In the genomic region with DNA sequence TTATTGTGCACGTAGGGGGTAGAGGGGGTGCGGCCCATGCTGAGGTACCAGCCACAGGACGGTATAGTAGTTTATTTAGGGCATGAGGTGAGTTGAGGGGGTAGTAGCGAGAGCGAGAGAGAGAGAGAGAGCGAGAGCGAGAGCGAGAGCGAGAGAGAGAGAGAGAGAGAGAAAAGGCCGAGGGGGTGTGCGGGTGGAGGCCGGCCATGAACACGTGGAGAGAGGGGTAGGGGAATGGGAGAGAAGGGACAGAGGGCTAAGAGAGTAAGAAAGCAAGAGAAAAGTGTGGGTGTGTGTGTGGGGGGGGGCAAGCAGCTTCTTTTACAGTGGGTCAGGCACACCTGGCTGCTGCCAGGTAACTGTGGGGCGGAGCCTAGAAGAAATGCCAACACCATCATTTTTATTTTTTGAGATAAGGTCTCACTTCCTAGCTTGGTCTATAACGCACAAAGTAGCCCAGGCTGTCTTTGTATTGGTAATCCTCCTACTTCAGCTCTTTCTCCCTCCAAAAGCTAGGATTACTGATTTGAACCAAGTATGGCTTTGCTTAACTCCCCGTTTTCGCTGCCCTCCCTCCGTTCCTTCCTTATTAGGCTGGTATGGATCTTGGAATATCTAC, we compare ENCODE assay signal across 8 mouse cellular contexts. TPM values are rescaled to one million over a fixed set of nuclear protein-coding genes. Genes with fewer than 3 reads are reported as not detected.
DNase-seq lines count a peak whose midpoint lies in the region; ATAC-seq and TF ChIP-seq lines count a peak whose summit lies in the region.

No protein-coding gene starts in this region.

- intact Hi-C loops in gastrocnemius, adult 2 months (cut with DNase I) = loop anchor here (10.0 kb wide), 1 partner anchor 263 kb away; no protein-coding TSS in a partner anchor

- no peak for DNase-seq in gastrocnemius, adult 2 months
- DNase-seq in gastrocnemius, postnatal 25 days = no peak
- peak; percentile 26 for DNase-seq in thymus, postnatal 4 days
- no peak for DNase-seq in thymus, postnatal 0 days (ENCODE audit: low spot score)
- no peak for DNase-seq in liver, embryonic 13.5 days
- DNase-seq in frontal cortex, postnatal 36 days (ENCODE audit: low spot score in 2 of 2) = no peak
- DNase-seq in urinary bladder, postnatal 36 days (ENCODE audit: low spot score in 2 of 2) = no peak
- no peak for DNase-seq in cerebellum, adult 9-11 months

- H3K9ac ChIP-seq in liver, embryonic 13.5 days = peak overlapping the region; percentile 72

- ATAC-seq in liver, embryonic 13.5 days (ENCODE audit: low read depth) = no peak

- no peaks in the 10 kb centered on the region for H3K27me3 ChIP-seq in liver, embryonic 13.5 days

- H3K4me1 ChIP-seq in liver, embryonic 13.5 days (replicated peaks) = peaks cover 62% of the 10 kb centered on the region

- peak overlapping the region; percentile 90 for H3K27ac ChIP-seq in gastrocnemius, adult 2 months
- H3K27ac ChIP-seq in liver, embryonic 13.5 days = peak overlapping the region; percentile 92

- H3K4me3 ChIP-seq in gastrocnemius, adult 2 months = peak overlapping the region; percentile 93
- H3K4me3 ChIP-seq in liver, embryonic 13.5 days (replicated peaks) = peak overlapping the region; percentile 94

- 34% methylated on average over 18 of the region's 18 CpGs for WGBS in liver, embryonic 13.5 days (ENCODE audit: insufficient replicate concordance)

- peak overlapping the region; percentile 86 for H3K4me2 ChIP-seq in liver, embryonic 13.5 days

- peaks cover 29% of the 10 kb centered on the region for H3K36me3 ChIP-seq in liver, embryonic 13.5 days

- no peaks in the 10 kb centered on the region for H3K9me3 ChIP-seq in liver, embryonic 13.5 days (replicated peaks)

- TF ChIP-seq CTCF in gastrocnemius, adult 2 months (IDR thresholded peaks at IDR 0.05) = no peak

RNA-seq across cellular contexts. Expression of a gene that starts 0.5 kb away (rescaled TPM):
- 10 to 100 TPM; 12.4 to 13.8 TPM for total RNA-seq in gastrocnemius, adult 2 months (2021)
- 10 to 100 TPM; 16.4 to 17.9 TPM for total RNA-seq in gastrocnemius, postnatal 25 days (2021)
- polyA plus RNA-seq in thymus, postnatal 0 days (2015; fragmentation: Nextera tagmentation; extraction: Ambion mirVana) = 341 and 352 TPM in 2 replicates
- polyA plus RNA-seq in liver, embryonic 13.5 days (2015; fragmentation: Nextera tagmentation; extraction: Ambion mirVana) = 167 and 177 TPM in 2 replicates

RNA-seq across cellular contexts. Expression of a gene that starts 3.3 kb away (rescaled TPM):
- total RNA-seq in gastrocnemius, adult 2 months (2021) = 1 to 10 TPM; 4.2 to 4.5 TPM
- 1 to 10 TPM; 4.7 TPM for total RNA-seq in gastrocnemius, postnatal 25 days (2021)
- polyA plus RNA-seq in thymus, postnatal 0 days (2015; fragmentation: Nextera tagmentation; extraction: Ambion mirVana) = 1.3 and 2.0 TPM in 2 replicates
- 1.3 and 1.5 TPM in 2 replicates for polyA plus RNA-seq in liver, embryonic 13.5 days (2015; fragmentation: Nextera tagmentation; extraction: Ambion mirVana)

RNA-seq across cellular contexts. Expression of a gene that starts 19.9 kb away (rescaled TPM):
- under 1 TPM in 1 of 2 experiments, not detected in 1; 0.28 TPM for total RNA-seq in gastrocnemius, adult 2 months (2021)
- not detected for total RNA-seq in gastrocnemius, postnatal 25 days (2021)
- polyA plus RNA-seq in thymus, postnatal 0 days (2015; fragmentation: Nextera tagmentation; extraction: Ambion mirVana) = 2.1 and 3.0 TPM in 2 replicates
- 1.2 and 2.4 TPM in 2 replicates for polyA plus RNA-seq in liver, embryonic 13.5 days (2015; fragmentation: Nextera tagmentation; extraction: Ambion mirVana)

RNA-seq across cellular contexts. Expression of a gene that starts 20.5 kb away (rescaled TPM):
- total RNA-seq in gastrocnemius, adult 2 months (2021) = 10 to 100 TPM; 48.4 to 54.7 TPM
- total RNA-seq in gastrocnemius, postnatal 25 days (2021) = 10 to 100 TPM; 48.1 to 49.0 TPM
- 88.9 and 90.5 TPM in 2 replicates for polyA plus RNA-seq in thymus, postnatal 0 days (2015; fragmentation: Nextera tagmentation; extraction: Ambion mirVana)
- 62.5 and 80.2 TPM in 2 replicates for polyA plus RNA-seq in liver, embryonic 13.5 days (2015; fragmentation: Nextera tagmentation; extraction: Ambion mirVana)

RNA-seq across cellular contexts. Expression of a gene that starts 25.9 kb away (rescaled TPM):
- not detected for total RNA-seq in gastrocnemius, adult 2 months (2021)
- total RNA-seq in gastrocnemius, postnatal 25 days (2021) = not detected
- 0.29 and 0.30 TPM in 2 replicates for polyA plus RNA-seq in thymus, postnatal 0 days (2015; fragmentation: Nextera tagmentation; extraction: Ambion mirVana)
- polyA plus RNA-seq in liver, embryonic 13.5 days (2015; fragmentation: Nextera tagmentation; extraction: Ambion mirVana) = 0.08 and 0.15 TPM in 2 replicates
